Mouse (Mus musculus): ENCODE measurements around the gene Hps3.
"Not testable (repeated sequence)": the region's sequence is repeated elsewhere in the genome, so short reads cannot be mapped to it uniquely, and the experiment has no call there.

Hps3 gene

DNA sequence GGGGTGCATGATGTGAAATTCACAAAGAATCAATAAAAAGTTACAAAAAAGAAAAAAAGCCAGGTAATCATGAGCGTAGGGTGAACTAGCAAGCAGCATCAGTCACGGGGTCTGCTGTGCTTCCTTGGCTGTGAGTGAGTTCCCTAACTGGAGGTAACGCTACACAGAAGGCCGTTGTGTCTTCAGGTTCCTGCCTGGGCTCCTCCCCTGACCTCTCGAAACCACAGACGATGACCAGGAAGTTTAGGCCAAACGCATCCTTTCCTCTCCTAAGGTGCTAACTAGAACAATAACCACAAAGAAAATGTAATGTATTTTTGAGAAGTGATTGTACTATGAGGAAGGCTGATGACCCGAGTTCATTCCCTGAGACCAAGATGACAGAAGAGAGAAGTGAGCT is 30.7 kb downstream of the Hps3 start:
- no peak for DNase-seq

DNA sequence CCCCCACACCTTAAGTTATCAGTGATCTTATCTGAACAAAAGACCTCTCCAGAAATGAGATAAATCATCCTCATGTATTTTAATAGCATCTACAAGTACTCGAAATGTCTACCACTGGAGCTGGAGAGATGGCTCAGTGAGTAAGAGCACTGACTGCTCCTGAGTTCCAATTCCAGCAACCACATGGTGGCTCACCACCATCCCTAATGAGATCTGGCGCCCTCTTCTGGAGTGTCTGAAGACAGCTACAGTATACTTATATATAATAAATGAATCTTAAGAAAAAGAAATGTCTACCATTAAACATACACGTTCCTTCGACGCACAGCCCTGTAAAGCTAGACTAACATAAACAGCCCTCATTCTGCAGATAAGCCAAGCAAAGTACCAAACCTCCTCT is 32.3 kb downstream of the Hps3 start:
- no peak for DNase-seq

DNA sequence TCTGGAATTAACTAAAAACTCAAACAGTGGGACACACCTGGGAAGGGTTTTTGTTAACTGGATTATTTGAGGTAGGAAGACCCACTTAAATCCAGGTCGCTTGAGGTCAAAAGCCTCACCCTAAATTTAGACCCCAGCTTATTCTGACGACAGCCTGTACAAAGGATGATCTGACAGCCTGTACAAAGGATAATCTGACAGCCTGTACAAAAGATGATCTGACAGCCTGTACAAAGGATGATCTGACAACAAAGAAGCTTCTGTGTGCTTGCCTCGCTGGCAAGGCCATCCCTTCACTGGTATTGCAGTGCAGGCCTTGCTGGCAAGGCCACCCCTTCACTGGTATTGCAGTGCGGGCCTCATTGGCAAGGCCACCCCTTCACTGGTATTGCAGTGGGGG is 34.3 kb downstream of the Hps3 start:
- DNase-seq = no peak

DNA sequence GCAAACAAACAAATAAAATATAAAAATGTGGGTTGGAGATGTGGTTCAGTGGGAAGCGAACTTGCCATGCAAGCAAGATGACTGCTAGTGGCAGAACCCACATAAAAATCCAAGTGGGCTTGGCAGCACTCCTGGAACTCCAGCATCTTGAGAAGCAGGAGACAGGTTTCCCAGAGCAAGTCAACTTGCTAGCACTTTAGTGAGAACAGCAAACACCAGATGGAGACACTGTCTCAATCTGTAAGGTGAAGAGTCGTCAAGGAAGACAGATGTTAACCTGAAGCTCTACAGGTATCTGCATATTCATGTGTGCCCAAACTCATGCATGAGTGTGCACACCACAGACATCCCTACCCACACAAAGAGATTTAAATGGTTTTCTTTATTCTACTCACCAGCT is 35.6 kb downstream of the Hps3 start:
- DNase-seq = peak; percentile 6

DNA sequence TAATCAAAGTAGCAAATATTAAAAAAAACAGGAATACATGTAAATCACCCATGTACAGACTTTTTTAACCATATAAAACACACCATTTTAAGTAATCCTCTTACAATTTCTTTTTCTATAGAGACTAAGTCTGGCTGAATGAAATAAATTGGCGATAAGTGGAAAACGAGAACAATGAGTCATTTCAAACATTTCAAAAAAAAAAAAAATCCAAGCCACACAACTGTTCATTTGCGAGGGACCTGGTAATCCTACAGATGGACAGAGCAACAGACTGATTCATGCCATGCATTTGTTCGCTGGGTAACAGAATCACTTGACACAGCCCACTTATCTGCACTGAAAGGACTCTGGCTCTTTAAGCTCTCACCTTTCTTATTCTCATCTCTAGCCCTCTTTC is 42.7 kb downstream of the Hps3 start:
- no peak for DNase-seq

DNA sequence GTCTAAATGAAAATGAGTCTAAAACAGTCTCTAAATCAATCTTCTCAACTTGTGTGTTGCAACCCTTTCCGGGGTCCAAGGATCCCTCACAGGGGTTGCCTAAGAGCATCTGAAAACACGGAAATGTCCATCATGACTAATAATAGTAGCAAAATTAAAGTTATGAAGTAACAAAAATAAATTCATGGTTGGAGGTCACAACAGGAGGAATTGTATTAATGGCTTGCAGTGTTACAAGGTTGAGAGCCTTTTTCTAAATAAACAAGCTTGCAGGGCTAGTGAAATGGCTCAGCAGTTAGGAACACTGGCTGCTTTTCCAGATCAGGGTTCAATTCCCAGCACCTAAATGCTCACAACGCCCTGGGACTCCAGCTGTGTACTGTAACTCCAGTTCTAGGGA is 45.1 kb downstream of the Hps3 start:
- no peak for DNase-seq

DNA sequence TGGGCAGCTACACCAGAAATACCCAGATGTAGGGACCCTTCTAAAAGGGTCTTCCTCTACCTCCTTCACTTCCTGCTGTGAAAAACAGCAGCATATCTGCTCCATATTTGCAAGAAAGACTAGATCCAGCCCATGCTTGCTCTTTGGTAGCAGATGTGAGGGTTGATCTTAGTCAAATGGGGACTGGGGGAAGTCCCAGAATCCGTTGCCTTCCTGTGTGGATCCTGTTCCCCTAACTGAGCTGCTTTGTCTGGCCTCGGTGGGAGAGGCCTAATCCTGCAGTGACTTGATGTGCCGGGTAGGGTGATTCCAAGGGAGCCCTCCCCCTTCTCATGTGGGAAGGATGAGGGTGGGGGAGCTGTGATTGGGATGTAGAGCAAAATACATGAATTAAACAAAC is 49.0 kb downstream of the Hps3 start:
- DNase-seq = no peak

DNA sequence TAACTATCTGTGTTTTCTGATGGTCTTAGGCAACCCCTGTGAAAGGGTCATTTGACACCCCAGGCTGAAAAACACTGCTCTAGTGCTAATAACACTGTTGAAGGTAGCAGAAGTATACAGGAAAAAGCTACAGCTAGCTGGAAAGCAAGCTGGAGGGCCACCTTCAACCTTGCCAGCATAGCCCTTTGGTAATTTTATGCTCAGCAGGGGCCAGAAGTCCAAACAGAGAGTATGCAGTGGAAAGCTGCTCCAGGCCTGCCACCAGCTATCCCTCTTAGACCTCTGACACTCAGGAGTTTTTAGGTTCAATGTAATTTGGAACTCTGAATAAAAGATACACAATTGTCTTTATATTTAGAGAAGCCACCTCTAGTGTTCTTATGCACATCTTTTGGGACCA is 52.3 kb downstream of the Hps3 start:
- no peak for DNase-seq

DNA sequence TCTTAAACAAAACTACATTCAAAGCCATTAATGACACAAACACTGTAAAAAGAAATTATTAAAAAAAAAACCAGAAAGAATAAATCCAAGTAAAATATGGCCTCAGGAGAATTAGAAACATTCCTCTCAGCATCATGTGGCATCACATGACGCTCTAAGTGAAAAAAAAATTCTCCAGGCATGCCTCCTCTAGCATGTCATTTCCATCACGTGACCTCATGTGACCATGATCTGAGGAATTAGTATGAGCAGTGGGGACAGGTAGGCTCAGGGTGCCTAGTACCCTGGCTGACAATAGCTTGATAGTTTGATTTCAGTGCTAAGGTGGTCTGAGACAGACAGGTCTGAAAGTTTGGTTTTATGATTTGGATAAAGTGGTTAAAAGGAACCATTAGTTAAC is 54.0 kb downstream of the Hps3 start:
- no peak for DNase-seq

DNA sequence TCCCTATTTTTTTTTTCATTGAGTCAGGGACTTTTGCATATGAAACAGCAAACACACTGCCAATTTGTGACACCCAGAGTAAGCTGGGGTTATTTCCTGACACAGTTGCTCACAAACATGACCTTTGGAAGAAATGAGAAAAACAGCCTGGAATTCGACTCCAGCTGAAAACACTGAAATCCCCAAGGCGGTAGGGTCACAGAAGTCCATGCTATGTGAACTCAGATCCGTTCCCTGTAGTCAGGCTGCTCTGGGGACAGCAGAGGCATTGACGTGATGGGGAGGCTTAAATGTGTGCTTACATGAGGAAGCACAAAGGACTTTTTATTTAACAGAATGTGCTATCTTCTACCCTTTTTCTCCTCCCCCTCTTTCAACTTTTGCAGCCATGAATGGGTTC is 56.6 kb downstream of the Hps3 start:
- DNase-seq = no peak

DNA sequence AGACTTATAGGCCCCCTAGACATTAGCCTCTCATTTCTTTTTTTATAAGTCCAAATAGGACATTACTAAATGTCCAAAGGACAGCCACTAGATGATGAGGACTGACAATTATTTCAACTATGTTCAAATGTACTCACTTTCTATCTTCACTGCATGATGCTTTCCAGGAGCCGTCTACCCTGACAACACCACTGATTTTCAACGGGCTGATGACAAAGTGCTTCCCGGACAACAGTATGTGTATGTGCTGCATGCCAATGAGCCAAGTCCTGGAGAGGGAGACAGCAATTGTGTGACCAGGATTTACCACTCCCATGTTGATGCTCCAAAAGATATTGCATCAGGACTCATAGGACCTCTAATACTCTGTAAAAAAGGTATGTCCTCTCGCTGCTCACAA is 69.0 kb downstream of the Hps3 start:
- no peak for DNase-seq

DNA sequence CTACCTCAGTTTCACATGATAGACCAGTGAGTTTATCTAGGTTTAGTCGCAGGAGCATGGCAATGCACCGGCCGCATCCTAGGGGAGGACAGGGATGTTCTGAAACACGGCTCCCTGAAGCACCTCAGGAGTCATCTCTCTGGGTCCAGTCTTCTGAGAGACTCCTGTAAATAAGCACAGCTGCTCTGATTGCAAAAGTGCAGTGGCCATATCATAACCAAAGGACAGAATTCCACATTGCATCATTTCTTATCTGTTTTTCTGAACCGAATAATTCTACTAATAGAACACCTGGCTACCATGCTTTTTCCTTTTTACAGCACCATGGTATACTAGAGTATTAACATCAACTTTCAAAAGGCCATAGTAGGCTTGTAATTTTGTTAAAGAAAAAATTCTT is 69.9 kb downstream of the Hps3 start:
- no peak for DNase-seq

DNA sequence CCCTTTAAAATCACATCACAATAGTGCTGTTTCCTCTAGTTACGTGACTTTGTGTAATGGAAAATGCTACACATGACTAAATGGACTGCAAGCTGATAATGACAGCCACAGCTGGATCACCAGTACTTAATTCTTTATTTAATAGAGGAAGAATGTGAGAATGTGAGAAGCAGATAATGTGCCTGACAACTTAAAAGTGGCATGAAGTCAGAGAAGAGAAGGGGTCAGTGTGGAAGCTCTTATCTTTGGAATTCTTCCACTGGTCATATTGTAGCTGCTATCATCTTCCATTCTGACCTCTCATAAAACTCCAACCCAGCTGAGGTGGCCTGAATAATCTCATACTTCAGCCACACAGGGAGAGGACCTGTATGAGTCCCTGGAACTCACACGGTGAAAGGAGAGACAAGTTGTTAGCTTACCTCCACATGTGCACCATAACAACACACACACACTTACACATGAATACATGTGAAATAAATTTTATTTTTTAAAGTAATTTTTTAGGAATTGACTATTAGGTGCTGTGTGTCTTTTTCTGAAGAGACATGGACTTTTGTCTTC is 70.4 kb downstream of the Hps3 start:
- DNase-seq = no peak

DNA sequence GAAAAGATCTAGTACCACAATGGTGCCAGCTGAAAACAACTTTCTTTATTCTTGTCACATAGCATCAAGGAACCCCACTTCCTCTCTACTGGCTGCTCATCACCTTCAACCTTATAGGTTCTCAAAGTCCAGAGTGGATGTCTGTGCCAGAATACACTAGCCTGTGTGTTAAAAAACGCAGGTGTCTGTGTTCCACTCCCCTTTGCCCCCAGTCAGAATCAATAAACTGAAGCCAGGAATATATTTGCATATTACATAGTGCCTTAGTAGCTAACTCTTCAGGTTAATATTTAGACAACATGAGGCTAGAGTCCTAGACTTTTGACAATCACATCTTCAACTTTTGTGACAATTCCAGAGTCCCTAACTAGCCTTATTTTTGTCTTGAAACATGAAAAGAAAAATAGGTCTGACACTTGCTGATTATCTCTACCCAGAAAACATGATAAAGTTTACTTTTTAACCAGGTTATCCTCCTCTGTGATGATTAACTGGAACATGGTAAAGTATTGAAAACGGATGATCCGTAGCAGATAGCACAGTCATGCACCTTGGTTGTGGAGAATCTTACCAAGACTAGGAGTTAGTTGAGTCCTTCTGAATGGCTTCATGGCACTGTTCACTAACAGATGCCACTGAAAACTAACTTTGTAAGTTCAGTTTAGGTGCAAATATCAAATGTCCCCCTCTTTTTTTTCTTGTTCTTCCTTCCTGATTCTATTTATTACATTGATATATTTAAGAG is 72.2 kb downstream of the Hps3 start:
- no peak for DNase-seq

DNA sequence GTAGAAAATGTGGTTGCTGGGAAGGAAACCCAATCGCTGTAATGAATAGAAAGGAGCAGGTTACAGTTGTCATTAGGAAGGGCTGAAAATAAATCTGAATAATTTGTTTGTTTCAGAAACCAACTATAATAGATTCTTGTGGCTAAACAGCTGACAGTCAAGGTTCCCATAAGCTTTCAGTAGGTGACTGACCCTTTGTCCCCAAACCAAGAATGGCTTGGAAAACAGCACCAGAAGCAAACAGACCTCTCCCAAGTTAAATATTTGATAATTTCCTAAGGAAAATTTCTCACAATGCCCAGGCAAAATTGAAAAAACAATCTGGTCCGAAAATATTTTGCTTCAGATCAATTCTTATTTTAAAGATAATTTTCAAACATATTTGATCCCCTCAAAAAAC is 73.8 kb downstream of the Hps3 start:
- no peak for DNase-seq

DNA sequence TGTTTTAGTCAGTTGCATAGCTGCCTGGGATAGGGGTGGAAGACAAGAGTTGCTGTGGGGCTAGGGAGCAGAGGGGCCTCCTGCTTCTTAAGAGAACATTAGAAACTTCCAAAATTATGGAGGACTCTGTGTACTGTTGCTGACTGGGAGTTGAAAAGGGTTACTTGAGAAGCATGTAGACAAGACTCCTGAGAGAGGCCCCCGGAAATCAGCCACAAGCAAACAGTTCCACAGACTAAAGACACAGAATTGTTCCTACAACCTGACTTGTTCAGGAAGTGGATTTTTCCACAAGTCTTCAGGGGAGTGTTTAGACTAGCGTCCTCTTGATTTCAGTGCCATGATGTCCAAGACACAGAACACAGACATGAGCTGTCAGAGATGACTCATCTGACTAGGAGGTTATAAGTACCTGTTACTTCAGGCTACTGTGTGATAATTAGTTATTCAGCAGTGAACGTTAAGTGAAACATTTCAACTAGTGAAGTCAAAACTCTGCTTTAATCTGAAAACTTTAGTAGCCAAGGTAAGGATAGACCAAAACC is 74.5 kb downstream of the Hps3 start:
- DNase-seq = no peak

DNA sequence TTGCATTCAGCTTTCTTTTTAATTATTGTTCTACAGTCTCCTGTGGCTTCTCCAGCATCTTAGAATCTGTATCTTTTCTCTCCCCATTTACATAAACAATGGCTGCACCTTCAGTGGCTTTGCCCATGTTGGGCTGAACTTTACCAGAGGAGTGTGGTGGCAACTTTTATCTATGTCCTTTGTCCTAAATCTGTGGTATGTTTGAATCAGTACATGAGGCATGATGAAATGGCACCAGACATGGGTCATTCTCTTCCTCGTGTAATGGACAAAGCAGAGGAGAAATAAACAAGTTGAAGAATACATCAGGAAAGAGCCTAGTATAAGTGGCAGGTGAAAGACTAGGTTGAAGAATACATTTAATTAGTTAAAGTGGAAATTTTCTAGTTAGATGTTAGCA is 76.1 kb downstream of the Hps3 start:
- no peak for DNase-seq

DNA sequence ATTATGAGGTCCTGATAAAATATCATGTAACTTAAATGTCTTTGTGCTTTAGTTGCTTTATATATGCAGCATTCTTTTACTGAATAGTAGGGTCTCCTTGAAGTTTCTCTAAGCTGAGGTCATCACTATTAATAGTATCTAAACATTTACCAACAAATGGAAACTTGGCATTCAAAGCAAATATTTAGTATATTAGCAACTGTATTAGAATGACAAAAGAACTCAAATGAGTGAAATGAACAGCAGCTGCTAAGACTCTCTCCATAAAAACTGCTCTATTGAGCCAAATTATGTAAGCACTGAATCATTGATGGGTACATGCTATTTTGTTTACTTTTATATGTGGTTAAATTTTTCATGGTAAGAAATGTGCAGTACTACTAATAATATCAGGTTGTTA is 77.1 kb downstream of the Hps3 start:
- DNase-seq = no peak

DNA sequence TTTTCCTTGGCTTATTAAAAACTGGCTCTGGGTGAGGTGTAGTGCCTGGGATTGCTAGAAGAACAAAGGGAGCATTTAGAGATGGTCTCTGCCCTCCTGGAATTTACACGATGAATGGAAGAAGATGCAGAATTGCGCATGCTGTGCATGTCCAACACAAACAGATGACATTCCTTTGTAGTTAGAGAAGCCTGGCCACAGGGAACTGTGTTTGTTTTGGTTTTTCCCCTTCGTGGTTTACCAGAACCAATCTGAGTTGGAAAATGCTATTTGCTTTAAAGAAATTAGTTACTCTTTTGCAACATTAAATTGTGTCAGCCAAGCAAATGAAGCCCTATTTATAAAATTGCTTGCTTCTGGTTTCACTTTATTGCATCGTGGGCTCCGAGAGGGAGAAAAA is 78.2 kb downstream of the Hps3 start, which contains the start of gene Cp:
Gene Cp (plus strand): TSS at position 170 of the 400 bp plus-strand sequence.
- DNase-seq = no peak

DNA sequence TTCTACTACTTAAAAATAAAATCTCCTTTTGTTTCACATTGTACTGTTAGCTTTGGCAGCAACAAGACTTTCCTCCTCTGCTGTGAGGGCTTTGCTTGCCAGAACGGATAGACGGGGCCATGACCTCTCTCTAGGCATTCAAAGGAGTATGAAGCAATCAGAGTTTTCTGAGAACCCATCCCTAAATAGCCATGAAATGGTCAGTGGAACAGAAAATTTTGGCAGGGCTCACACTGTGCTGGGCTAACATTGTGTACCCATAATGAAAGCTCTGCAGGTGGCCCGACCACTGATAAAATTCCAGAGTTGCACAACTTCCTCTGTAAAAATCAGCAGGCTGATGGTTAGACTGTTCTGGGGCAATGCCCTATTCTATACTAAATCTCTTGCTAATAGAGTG is 81.2 kb downstream of the Hps3 start:
- no peak for DNase-seq

DNA sequence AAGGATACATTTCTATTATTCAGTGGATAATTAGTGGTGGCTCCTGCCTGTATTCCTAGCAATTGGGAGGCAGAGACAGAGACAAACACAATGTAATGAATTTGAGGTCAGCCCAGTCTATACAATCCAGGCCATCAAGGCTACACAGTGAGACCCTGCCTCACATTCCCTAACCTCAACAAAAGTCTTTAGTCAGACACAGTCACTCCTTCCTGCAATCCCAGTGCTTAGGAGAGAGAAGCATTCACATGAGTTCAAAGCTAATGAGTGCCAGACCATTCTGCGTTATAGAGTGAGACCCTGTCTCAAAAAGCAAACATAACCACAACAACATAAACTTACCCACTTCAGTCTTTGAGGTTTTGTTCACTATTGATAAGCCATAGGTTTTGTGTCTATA is 81.7 kb downstream of the Hps3 start:
- DNase-seq = no peak

DNA sequence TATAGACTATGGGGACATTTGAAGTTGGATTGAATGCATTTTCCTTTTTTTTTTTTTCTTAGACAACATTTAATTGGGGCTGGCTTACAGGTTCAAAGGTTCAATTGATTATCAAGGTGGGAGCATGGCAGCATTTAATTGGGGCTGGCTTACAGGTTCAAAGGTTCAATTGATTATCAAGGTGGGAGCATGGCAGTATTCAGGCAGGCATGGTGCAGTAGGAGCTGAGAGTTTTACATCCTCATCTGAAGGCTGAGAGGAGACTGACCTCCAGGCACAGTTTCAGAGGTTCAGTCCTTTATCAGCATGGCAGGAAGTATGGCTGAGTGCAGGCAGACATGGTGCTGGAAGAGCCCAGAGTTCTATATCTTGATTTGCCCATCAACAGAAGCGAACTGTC is 85.7 kb downstream of the Hps3 start:
- DNase-seq = not testable (repeated sequence)

DNA sequence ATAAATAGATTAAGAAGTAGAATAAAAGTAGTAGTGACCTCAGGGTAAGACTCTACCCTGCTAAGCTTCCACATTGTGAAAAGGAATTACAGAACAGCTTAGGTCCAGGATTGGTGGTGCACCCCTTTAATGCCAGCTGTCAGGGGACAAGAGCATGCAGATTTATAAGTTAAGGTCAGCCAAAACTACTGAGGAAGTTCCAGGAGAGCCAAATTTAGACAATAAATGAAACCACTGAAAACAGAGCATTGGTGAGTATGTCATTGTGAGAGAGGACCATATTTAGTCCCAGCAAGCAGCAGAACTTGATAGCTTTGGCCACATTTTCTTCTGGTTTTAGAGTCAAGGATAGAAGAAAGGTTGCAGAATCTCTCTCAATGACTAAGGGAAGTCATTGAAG is 86.6 kb downstream of the Hps3 start:
- no peak for DNase-seq
